Mouse (Mus musculus): Measurements from ENCODE around the gene Exosc9. TPM values are rescaled to one million over a fixed set of nuclear protein-coding genes. Genes with fewer than 3 reads are reported as not detected.

Gene Exosc9
- total and polyA plus RNA-seq, 3 experiments, result 46.0 to 49.4 TPM; not detected in 1

DNA sequence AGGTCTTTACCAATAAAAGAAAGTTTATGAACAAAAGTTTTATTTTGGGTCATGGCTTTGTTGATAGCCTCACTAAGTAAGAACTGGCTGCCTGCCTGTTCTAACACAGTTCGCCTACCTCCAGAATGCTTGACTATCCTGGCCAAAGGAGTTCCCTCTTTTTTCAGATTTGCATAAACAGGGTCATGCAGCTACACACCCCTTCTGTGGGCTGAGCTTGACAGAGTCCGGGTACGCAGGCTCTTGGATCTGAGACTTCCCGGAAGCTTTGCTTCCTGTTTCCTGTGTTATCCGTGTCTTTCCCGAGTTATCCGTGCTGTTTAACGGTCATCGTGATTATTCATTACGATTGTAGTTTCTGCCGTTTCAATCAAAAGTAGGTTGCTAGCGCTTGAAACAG, 16.4 kb upstream of the Exosc9 start:
- H3K36me3 ChIP-seq (ENCODE audit: control insufficient read depth in 1 of 2, insufficient read depth in 2 of 2, low read length in 2 of 2), result no peaks in the 10 kb centered on the region
- H3K9me3 ChIP-seq (replicated peaks; ENCODE audit: insufficient read depth, low read length), result no peaks in the 10 kb centered on the region
- TF ChIP-seq NRF1 (IDR thresholded peaks at IDR 0.05; ENCODE audit: insufficient read depth, low read depth, low read length, poor library complexity, severe bottlenecking) (peak; percentile 55; the same call in 1 of the 2 replicates), MYB (IDR thresholded peaks at IDR 0.05; ENCODE audit: low read depth, low read length) (no peak), MAX (IDR thresholded peaks at IDR 0.05; ENCODE audit: low read length) (0 out of 2 replicates have a peak, but pooled peaks have one; percentile 31), RAD21 (IDR thresholded peaks at IDR 0.05; ENCODE audit: low read depth, low read length) (no peak)
- no peak overlapping the region for H3K9ac ChIP-seq (ENCODE audit: control insufficient read depth, low read depth, low read length, poor library complexity, severe bottlenecking)
- H3K27ac ChIP-seq (ENCODE audit: control insufficient read depth, low read depth, low read length), result no peak overlapping the region
- peak overlapping the region; percentile 15 to 38 for H3K4me3 ChIP-seq (ENCODE audit: control insufficient read depth in 1 of 2, insufficient read depth in 1 of 2, low read depth in 2 of 2, low read length in 2 of 2)
- H3K27me3 ChIP-seq (ENCODE audit: control insufficient read depth in 1 of 2, insufficient read depth in 2 of 2, low read length in 2 of 2), result peaks cover 2 to 7% of the 10 kb centered on the region in 2 experiments; a peak in 3 of 4 replicates
- DNase-seq (ENCODE audit: low read depth, low spot score), result peak; percentile 76
- H3K79me2 ChIP-seq (ENCODE audit: control insufficient read depth, insufficient read depth, low read length, poor library complexity), result no peaks in the 10 kb centered on the region
- H3K4me1 ChIP-seq (ENCODE audit: control insufficient read depth in 1 of 2, insufficient read depth in 2 of 2, low read length in 2 of 2), result no peaks in the 10 kb centered on the region; a peak in 1 of 4 replicates

DNA sequence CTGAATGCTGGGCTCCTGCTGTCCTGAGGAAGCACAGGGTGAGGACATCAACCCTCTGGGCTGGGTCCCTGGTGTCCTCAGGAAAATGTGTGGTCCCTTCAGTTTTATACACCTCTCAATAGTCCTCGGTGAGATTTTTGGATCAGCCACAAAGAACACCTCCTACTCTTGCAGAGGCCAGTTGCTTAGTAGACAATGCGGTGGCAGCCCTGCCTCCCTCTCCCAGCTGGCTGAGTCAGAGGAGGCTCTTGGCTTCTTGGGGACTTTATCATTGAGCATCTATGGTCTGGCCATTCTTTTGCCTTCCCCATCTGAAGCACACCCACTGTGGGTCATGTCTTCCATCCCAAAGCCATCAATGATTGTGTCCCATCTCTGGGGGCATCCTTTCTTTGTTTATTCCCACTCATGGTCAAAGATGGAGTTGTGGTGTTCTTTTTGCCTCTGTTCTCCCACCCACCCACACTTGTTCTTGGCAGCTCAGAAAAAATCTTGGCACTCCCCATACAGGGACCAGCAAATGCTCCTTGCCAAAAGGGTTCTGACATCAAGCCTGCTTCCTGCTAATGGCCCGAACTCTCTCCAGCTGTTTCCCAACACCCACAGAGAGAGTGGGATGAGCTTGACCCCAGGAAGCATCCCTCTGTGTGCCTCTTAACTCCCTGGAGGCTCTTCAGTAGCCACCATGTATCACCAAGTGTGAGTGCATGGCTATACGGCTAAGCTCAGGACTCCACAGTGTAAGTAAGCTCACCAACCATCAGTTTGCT, 14.5 kb upstream of the Exosc9 start:
- no peaks in the 10 kb centered on the region; a peak in 1 of 4 replicates for H3K4me1 ChIP-seq (ENCODE audit: control insufficient read depth in 1 of 2, insufficient read depth in 2 of 2, low read length in 2 of 2)
- H3K27me3 ChIP-seq (ENCODE audit: control insufficient read depth in 1 of 2, insufficient read depth in 2 of 2, low read length in 2 of 2), result peaks cover 7 to 9% of the 10 kb centered on the region in 2 experiments; a peak in 3 of 4 replicates
- H3K9me3 ChIP-seq (replicated peaks; ENCODE audit: insufficient read depth, low read length), result no peaks in the 10 kb centered on the region
- no peak overlapping the region for H3K27ac ChIP-seq (ENCODE audit: control insufficient read depth, low read depth, low read length)
- no peaks in the 10 kb centered on the region for H3K79me2 ChIP-seq (ENCODE audit: control insufficient read depth, insufficient read depth, low read length, poor library complexity)
- no peak for TF ChIP-seq ZNF384 (IDR thresholded peaks at IDR 0.05; ENCODE audit: low read depth, low read length)
- no peak for TF ChIP-seq ZC3H11A (IDR thresholded peaks at IDR 0.05; ENCODE audit: low read depth, low read length)
- TF ChIP-seq ETS1 (IDR thresholded peaks at IDR 0.05; ENCODE audit: low read depth, low read length), result no peak
- no peak for TF ChIP-seq RCOR1 (IDR thresholded peaks at IDR 0.05; ENCODE audit: low read depth, low read length)
- TF ChIP-seq JUND (IDR thresholded peaks at IDR 0.05; ENCODE audit: low read depth, low read length), result no peak
- TF ChIP-seq GABPA (IDR thresholded peaks at IDR 0.05; ENCODE audit: low read depth, low read length), result no peak
- TF ChIP-seq RAD21 (IDR thresholded peaks at IDR 0.05; ENCODE audit: low read depth, low read length), result no peak
- TF ChIP-seq MAZ (IDR thresholded peaks at IDR 0.05; ENCODE audit: low read depth, low read length), result no peak
- no peak for TF ChIP-seq ELF1 (IDR thresholded peaks at IDR 0.05; ENCODE audit: low read depth, low read length)
- TF ChIP-seq USF2 (IDR thresholded peaks at IDR 0.05; ENCODE audit: borderline replicate concordance in 1 of 2, insufficient read depth in 1 of 2, low read depth in 1 of 2, low read length in 2 of 2), result no peak
- TF ChIP-seq SIN3A (IDR thresholded peaks at IDR 0.05; ENCODE audit: low read length), result no peak
- no peak for TF ChIP-seq ZKSCAN1 (IDR thresholded peaks at IDR 0.05; ENCODE audit: low read depth, low read length)
- no peak for TF ChIP-seq UBTF (IDR thresholded peaks at IDR 0.05; ENCODE audit: borderline replicate concordance, insufficient read depth, low read depth, low read length)
- TF ChIP-seq BHLHE40 (IDR thresholded peaks at IDR 0.05; ENCODE audit: borderline replicate concordance, low read depth, low read length), result no peak
- no peak for TF ChIP-seq MXI1 (IDR thresholded peaks at IDR 0.05; ENCODE audit: low read depth, low read length)
- no peak for TF ChIP-seq POLR2AphosphoS2 (IDR thresholded peaks at IDR 0.05; ENCODE audit: low read length)
- TF ChIP-seq NELFE (IDR thresholded peaks at IDR 0.05; ENCODE audit: low read depth, low read length), result no peak
- no peak overlapping the region for H3K9ac ChIP-seq (ENCODE audit: control insufficient read depth, low read depth, low read length, poor library complexity, severe bottlenecking)
- no peak for DNase-seq (ENCODE audit: low read depth, low spot score)
- H3K36me3 ChIP-seq (ENCODE audit: control insufficient read depth in 1 of 2, insufficient read depth in 2 of 2, low read length in 2 of 2), result no peaks in the 10 kb centered on the region
- H3K4me3 ChIP-seq (ENCODE audit: control insufficient read depth in 1 of 2, insufficient read depth in 1 of 2, low read depth in 2 of 2, low read length in 2 of 2), result no peak overlapping the region
